Mouse (Mus musculus) erythroblast, embryonic 14.5 days (primary cell): Measurements from ENCODE around the gene Anxa5. TPM values are rescaled to one million over a fixed set of nuclear protein-coding genes. Genes with fewer than 3 reads are reported as not detected.

Source experiments
- H3K27me3 ChIP-seq: 2 replicates; pipeline ENCODE4 v1.6.1; 2012; ENCODE audit warnings: inconsistent platforms; ENCODE audit not compliant: control insufficient read depth
- H3K36me3 ChIP-seq: 2 replicates; pipeline ENCODE4 v1.6.1; 2012; ENCODE audit warnings: mild to moderate bottlenecking, inconsistent platforms; ENCODE audit not compliant: control insufficient read depth
- H3K4me1 ChIP-seq: 2 replicates; pipeline ENCODE4 v1.6.1; 2012; ENCODE audit warnings: inconsistent platforms; ENCODE audit not compliant: control insufficient read depth
- H3K4me3 ChIP-seq: replicated peaks from 2 replicates; pipeline ENCODE3; 2012; ENCODE audit warnings: moderate library complexity, mild to moderate bottlenecking, inconsistent platforms
- H3K9me3 ChIP-seq: 2 replicates; pipeline ENCODE4 v1.6.1; 2012; ENCODE audit warnings: low read length, inconsistent platforms, mixed read lengths; ENCODE audit not compliant: control insufficient read depth
- GATA1 ChIP-seq: IDR thresholded peaks from 2 replicates; pipeline ENCODE4 v1.6.1; 2012; ENCODE audit warnings: low read length, inconsistent platforms, mixed read lengths
- TAL1 ChIP-seq: IDR thresholded peaks from 3 replicates; pipeline ENCODE4 v1.6.1; 2012; ENCODE audit warnings: low read length, inconsistent platforms, mixed read lengths
- polyA plus RNA-seq: library from polyadenylated mRNA; stranded (reverse); fragments of >175 nt; gene quantifications from 2 replicates; pipeline ENCODE4 v1.2.3, GENCODE M21; 2012

Anxa5 gene
- polyA plus RNA-seq, 1 experiment, result 0.43 TPM

DNA sequence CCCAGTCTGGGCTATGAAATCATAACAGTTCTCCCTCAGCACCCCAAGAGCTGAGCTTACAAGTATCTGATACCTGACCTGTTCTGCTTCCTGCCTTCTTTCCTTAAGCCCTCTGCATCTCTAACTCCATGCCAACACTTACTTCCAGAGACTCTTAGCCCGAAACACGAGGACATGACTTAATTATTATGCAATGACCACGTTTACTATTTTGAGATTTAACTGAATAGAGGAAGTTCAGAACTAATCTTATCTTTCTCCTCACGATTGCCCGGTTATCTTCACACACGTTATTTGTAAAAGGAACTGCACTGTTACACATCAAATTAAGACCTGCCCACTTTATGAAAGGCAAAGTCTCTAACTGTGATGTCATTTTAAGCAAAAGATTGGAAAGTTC lies 28.8 kb downstream of the Anxa5 start:
- no peaks in the 10 kb centered on the region for H3K9me3 ChIP-seq
- H3K4me1 ChIP-seq, result no peaks in the 10 kb centered on the region
- TF ChIP-seq TAL1 (no peak), GATA1 (no peak)

DNA sequence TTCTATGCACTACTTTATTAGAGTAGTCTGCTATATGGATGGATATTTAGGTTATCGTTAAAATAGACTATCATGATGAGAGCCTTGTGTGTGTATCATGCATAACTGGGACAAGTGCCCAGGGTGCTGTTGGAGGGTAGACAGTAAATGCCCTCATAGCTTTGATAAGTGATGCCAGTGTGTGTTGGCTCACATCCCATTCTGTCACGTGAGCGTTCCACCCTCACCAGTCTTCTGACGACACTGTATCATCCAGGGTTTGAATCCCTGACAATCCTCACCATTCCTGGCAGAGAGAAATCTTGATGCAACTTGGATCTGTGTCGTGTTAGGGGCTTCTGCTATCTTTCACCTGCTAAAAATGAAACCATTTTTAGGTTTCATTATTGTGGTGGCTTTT lies 29.2 kb downstream of the Anxa5 start:
- no peaks in the 10 kb centered on the region for H3K9me3 ChIP-seq
- H3K36me3 ChIP-seq, result peaks cover 4% of the 10 kb centered on the region; the same call in 1 of the 2 replicates
- no peak overlapping the region for H3K4me3 ChIP-seq
- no peaks in the 10 kb centered on the region for H3K4me1 ChIP-seq
- TF ChIP-seq GATA1 (no peak), TAL1 (no peak)
- no peaks in the 10 kb centered on the region for H3K27me3 ChIP-seq

More for the DNA sequence above, 28.8 kb downstream of the Anxa5 start:
- no peak overlapping the region for H3K4me3 ChIP-seq
- H3K27me3 ChIP-seq, result no peaks in the 10 kb centered on the region
- H3K36me3 ChIP-seq, result peaks cover 4% of the 10 kb centered on the region; the same call in 1 of the 2 replicates

DNA sequence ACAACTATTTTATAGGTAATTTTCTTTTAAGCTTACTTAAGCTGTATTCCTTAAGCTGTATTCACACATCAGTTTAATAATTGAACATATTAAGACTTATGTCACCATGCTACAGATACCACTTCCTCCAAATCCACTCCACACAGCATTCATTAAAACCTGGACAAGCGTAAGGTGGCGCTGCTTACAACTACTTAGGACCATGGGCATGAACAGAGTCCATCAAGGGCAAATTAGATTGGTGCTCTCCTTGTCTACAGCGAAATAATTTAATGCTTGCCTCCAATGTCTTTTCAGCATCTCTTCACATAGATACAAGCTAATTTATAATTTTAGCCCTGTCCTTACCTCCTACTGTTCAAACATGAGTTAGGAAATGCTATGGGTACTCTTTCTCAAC lies 29.7 kb downstream of the Anxa5 start:
- Histone ChIP-seq H3K27me3 (no peaks in the 10 kb centered on the region), H3K9me3 (no peaks in the 10 kb centered on the region), H3K36me3 (peaks cover 4% of the 10 kb centered on the region; the same call in 1 of the 2 replicates), H3K4me1 (no peaks in the 10 kb centered on the region), H3K4me3 (no peak overlapping the region)
- no peak for TF ChIP-seq GATA1
- no peak for TF ChIP-seq TAL1

DNA sequence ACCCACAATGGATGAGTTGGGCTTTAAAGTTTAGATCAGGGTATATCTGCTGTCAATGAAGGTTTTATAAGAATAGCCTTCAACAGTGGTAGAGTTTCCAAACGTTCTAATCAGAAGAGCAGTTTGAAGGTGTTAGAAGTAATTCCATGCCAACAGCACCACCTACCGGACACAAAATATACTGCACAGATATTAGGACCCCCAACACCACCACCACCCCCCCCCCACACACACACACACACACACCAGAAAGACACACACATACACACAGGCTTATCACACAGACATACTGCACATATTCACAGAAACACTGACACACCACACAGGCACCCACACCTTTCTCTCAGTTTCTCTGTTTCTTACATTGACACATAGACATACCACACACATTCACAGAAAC lies 33.3 kb downstream of the Anxa5 start:
- no peak overlapping the region for H3K4me3 ChIP-seq
- H3K36me3 ChIP-seq, result no peaks in the 10 kb centered on the region
- H3K9me3 ChIP-seq, result no peaks in the 10 kb centered on the region
- H3K4me1 ChIP-seq, result no peaks in the 10 kb centered on the region
- H3K27me3 ChIP-seq, result no peaks in the 10 kb centered on the region
- TF ChIP-seq GATA1 (no peak), TAL1 (no peak)

DNA sequence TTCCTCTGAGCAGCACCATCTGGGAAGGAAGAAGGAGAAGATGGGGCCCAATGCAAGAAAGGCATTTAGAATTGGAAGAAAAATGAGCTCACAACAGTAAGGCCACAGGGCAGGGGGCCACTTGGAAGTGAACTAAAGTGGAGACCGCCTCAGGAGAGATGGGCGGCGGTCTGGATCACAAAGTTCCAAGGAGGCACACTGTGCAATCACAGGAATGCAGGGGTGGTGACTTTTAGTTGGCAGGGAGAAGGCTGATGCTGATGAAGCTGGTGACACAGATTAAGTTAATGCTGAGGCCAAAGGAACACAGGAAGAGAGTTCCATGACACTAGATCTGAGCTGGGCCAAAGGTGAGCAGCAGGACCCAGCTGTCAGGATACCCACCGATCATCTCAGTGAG lies 35.4 kb downstream of the Anxa5 start:
- Histone ChIP-seq H3K4me3 (no peak overlapping the region), H3K9me3 (no peaks in the 10 kb centered on the region), H3K4me1 (no peaks in the 10 kb centered on the region), H3K27me3 (no peaks in the 10 kb centered on the region), H3K36me3 (no peaks in the 10 kb centered on the region)
- TF ChIP-seq TAL1 (no peak), GATA1 (no peak)

DNA sequence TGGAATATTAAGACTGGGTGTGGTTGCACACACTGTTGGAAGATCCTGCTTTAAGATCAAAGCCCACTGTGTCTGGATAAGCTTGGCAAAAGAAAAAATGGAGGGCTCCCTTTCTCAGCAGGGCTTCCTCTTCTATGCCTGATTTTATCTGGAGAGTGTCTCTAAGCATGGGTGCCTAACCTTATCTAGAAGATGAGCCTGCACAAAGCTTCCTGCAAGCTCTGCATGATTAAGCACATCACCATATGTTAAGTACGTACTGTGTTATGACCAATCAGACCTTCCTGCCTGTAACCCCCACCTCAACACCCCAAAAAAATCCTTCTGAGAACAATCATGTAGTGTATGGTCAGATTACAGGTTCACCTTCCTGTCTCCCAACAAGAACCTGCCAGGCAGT lies 45.3 kb downstream of the Anxa5 start:
- Histone ChIP-seq H3K4me1 (no peaks in the 10 kb centered on the region), H3K27me3 (no peaks in the 10 kb centered on the region), H3K4me3 (no peak overlapping the region), H3K36me3 (no peaks in the 10 kb centered on the region), H3K9me3 (no peaks in the 10 kb centered on the region)
- TF ChIP-seq TAL1 (no peak), GATA1 (no peak)

DNA sequence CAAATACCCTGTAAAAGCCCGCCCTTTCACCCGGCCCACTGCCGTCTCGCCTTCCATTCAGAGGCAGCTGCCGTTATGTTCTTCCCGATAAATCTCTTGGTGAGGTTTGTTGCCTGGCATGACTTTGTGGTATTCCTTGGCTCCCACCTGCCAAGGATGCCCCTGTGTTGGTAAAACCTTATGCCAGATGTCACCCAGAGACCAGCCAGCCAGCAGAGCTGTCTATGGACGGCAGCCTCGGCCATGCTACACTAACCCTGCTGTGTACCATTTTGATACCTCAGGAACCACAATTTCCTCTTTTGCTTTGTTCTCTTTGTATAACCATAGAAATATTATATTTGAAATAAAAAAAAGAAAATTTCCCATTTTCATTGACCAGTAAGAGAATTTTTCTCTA lies 48.3 kb downstream of the Anxa5 start:
- no peak overlapping the region for H3K4me3 ChIP-seq
- no peaks in the 10 kb centered on the region for H3K4me1 ChIP-seq
- H3K9me3 ChIP-seq, result no peaks in the 10 kb centered on the region
- H3K36me3 ChIP-seq, result no peaks in the 10 kb centered on the region
- no peak for TF ChIP-seq TAL1
- no peak for TF ChIP-seq GATA1
- no peaks in the 10 kb centered on the region for H3K27me3 ChIP-seq

DNA sequence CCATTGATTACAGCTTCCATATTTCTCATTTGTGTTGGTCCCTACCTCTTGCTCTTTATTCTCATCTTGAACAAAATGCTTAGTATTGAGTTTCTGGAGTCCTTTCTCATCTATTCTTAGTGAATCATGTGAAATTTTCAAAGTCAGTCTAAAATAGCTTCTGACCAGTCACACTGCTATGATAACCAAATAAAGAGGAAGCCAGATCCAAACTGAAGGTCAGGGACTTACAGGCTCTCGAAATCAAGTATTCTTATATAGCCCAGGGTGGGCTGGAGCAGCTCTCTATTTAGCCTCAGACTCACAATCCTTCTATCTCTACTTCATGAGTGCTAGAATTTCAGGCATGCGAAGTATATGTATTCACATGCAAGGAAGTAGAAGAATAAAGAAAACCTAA lies 66.2 kb downstream of the Anxa5 start:
- TF ChIP-seq GATA1 (no peak), TAL1 (no peak)
- Histone ChIP-seq H3K27me3 (no peaks in the 10 kb centered on the region), H3K4me3 (no peak overlapping the region), H3K36me3 (no peaks in the 10 kb centered on the region), H3K9me3 (peaks cover 5% of the 10 kb centered on the region; the same call in 1 of the 2 replicates), H3K4me1 (no peaks in the 10 kb centered on the region)

DNA sequence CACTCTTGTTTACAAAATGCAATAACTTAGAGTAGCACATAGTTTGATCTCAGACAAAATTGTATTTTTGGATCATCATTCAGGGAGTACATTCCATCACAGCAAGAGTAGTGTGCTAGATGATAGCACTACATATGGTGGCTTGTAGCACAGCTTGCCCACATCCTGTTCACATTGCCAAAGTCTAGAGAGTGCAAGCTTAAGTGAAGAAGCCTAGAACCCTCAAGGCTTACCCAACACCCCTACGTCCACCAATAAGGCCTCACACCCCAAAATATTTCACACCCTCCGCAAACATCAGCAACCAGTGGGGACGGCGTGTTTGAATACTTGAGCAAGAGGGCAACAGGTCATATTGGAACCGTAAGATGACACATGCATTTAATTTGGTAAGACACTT lies 68.7 kb downstream of the Anxa5 start:
- H3K4me3 ChIP-seq, result no peak overlapping the region
- H3K36me3 ChIP-seq, result no peaks in the 10 kb centered on the region
- H3K4me1 ChIP-seq, result no peaks in the 10 kb centered on the region
- no peaks in the 10 kb centered on the region for H3K27me3 ChIP-seq
- TF ChIP-seq TAL1 (no peak), GATA1 (no peak)
- H3K9me3 ChIP-seq, result no peaks in the 10 kb centered on the region

DNA sequence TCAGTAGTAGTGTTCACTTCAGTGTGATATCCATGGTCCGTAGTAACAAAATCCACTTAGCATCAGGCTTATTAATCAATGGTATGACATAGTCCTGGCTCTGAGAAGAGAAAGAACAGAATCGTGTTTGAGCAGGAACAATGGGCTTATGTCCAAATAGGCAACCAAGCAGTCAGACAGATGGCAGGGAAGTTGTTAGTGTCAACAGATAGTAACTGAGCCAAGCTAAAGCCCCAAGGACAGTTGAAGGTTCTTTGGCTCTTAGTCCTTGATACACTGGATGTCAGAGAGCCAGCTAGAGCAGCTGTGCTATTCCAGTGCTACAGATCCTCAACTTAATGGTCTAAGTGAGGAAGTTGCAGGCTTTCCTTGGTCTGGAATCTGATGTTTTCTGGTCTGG lies 69.4 kb downstream of the Anxa5 start:
- H3K9me3 ChIP-seq, result no peaks in the 10 kb centered on the region
- H3K36me3 ChIP-seq, result no peaks in the 10 kb centered on the region
- no peak overlapping the region for H3K4me3 ChIP-seq
- H3K27me3 ChIP-seq, result no peaks in the 10 kb centered on the region
- H3K4me1 ChIP-seq, result no peaks in the 10 kb centered on the region
- TF ChIP-seq GATA1 (no peak), TAL1 (no peak)
